Mouse (Mus musculus): Measurements from ENCODE around the gene Sfrp5.
A peak's percentile ranks its signal among the peaks of the same experiment; 100 is the strongest.

The Sfrp5 gene

DNA sequence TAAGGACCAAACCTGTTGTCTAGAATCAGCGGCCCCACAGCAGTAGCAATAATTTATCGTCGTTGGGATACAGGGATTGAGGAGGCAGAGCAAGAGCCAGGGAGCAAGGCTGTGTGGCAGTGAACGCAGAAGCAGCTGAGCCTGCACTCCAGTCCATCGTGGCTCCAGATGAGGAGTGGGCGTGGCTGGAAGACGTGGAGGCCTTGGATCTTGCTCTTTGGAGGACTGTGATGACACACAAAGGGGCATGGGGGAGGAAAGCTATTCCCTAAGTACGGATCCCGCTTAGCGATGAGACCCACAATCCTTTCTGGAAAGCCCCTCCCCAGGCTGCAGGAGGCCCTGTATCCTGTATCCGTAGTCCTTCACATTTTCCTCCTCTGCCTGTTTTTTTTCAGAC, 4.0 kb downstream of the Sfrp5 start:
- no peak for DNase-seq (ENCODE audit: low read depth, low spot score)

DNA sequence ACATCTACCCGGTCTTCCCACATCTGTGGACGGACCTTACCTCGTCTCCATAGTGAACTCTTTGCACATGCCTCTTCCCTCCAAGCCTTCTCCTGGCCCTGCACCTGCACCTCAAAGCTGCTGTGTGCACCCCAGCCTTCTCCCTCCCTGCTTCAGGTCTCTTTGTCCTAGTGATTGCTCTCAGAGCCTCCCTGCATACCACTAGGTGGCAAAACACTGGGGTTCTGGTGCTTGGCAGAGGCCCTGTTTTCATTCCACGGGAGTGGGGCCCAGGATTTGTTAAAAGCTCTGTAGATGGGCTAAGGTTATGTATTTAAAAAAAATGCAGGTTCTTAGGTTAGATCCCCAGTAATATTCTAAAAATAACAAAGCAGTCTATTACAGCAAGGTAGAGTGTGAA, 5.0 kb downstream of the Sfrp5 start:
- DNase-seq (ENCODE audit: low read depth, low spot score): no peak

DNA sequence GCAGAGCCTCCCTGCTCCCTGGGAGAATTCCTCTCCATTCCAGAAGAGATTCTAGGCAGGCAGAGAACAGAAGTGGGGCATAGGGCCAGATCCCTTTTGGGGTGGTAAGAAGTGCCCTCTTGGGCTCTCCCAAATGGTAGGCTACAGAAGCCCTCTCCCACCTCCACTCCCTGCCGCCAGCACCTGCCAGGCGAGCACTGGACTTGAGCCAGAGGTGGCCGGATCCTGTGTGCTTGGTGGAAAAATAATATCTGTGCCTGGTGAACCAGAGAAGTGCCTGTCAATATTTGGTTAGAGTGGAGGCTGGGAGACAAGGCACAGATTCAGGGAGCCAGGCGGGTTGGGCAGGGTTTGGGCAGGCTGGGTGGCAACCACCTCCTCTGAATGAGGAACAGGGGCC, 5.7 kb downstream of the Sfrp5 start:
- no peak for DNase-seq (ENCODE audit: low read depth, low spot score)

DNA sequence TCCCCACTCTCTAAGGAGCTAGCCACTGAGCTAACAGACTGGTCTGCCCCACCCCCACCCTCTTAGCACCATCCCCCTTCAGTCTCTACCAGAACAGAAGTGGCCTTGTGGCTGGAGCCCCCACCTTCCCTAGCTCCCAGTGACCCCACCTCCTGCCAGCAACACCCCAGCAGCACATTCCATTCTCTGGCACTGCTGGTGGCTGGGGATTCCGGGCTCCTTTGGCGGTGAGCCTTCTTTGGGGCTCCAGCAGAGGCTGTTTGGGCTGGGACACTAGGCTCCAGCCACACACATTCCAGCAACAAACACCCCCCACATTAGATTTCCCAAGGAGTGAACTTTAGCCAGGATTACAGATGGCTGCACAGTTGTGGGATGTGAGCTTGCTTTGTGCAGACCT, 8.7 kb downstream of the Sfrp5 start:
- no peak for DNase-seq (ENCODE audit: low read depth, low spot score)

DNA sequence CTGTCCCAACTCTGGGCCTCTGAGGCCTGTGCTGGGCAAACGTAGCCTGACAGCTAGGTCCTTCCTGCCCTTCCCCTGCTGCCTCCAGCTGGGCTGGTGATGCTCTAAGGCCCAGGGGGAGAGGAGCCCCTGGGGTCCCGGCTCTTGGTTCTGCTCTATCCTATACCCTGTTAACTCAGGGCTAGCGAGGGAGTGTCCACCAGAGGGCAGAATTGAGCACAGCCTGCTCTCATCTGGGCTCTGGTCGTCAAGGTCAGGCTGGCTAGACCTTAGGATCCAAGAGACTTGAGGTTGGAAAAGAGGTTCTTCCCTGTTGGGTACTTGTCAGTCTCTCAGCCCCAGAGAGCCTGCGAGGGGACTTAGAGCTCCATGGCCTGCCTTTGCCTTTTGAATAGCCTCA, 11.6 kb downstream of the Sfrp5 start:
- DNase-seq (ENCODE audit: low read depth, low spot score): peak; percentile 33

DNA sequence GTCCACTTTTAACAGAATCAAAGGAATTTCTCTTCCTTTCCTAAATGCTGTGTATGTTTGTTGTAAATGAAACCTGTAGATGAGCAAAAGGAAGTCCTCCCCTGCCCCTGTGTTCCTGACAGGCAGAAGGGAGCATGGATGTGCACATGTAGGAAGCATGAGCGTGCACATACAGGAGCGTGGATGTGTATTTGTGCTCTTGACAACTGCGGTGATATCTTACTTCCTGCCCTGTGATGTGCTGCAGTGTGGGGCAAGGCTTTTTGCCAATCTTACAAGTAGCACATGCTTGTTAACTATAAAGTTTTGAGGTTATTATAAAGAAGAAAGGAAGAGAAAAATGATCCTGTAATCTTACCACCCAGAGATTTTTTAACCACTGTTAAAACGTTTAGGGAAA, 12.3 kb downstream of the Sfrp5 start:
- DNase-seq (ENCODE audit: low read depth, low spot score): no peak

DNA sequence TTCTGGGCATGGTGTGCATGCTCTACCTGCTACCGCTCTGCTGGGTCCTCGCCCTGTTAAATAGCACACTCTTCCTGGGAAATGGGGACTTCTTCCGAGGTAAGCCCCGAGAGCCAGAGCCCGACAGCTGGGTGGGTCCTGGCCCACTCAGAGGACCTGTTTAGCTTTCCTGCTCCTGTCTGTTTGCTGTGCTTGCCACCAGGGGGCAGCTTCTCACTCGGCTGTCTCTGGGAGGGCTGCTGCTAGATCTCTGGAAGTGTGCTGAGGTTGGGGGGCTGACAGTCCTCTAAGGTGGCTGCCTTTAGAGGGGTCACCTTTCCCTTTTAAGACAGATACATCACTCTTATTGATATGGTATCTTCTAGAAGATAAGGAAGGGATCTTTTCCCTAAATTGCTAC, 19.4 kb downstream of the Sfrp5 start:
- DNase-seq (ENCODE audit: low read depth, low spot score): no peak

DNA sequence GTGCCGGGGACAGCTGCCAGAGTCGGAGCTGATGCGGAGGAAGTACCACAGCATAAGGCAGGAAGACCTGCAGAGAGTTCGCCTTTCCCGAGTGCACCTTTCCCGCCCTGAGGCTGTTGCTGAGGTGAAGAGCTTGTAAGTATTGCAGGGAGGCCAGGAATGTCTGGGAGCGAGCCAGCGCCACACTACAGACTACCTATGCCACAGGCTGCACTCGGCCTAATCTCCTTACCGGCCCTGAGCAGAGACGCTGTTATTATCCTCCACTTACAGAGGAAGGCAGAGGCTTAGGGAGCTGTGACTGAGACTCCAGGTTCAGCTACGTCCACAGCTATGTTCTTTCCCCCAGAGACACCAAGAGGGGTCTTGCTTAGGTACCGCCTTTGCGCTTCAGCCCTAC, 22.7 kb downstream of the Sfrp5 start:
- DNase-seq (ENCODE audit: low read depth, low spot score): no peak

DNA sequence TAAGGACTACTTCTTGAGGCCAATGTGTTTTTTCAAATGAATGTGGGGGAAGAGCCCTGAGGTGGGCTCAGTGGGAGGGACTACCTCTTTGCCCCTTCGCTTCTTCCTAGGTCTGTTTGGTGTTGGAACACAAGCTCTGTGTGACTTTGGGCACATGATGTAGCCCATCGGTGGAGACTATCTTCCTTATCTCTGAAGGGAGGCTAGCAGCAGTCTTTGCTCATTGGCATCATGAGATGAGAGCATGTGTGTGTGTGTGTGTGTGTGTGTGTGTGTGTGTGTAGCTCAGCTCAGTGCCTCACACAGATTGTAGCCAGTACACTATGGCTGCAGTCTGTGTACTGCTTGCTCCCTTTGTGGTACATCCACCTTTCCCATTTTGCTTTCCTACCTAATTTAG, 24.6 kb downstream of the Sfrp5 start:
- no peak for DNase-seq (ENCODE audit: low read depth, low spot score)

DNA sequence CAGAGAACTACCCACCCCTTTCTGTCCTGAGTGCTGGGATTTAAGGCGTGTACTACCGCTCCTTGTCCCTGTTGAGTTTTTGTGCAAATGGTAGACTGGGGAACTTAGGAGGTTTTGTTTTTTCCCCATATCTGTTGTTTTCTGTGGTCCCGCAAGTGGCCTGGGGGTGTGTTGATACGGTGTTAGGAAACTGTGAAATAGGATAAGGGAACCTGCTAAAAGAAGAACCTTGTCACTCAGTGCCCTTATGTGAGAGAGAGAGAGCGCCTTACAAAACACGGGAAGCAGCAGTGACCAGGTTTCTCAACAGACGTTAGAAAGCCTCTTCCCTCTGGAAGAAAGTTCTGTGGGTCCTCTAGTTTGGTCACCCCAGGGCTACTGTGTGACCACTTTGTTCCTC, 25.2 kb downstream of the Sfrp5 start:
- DNase-seq (ENCODE audit: low read depth, low spot score): no peak

DNA sequence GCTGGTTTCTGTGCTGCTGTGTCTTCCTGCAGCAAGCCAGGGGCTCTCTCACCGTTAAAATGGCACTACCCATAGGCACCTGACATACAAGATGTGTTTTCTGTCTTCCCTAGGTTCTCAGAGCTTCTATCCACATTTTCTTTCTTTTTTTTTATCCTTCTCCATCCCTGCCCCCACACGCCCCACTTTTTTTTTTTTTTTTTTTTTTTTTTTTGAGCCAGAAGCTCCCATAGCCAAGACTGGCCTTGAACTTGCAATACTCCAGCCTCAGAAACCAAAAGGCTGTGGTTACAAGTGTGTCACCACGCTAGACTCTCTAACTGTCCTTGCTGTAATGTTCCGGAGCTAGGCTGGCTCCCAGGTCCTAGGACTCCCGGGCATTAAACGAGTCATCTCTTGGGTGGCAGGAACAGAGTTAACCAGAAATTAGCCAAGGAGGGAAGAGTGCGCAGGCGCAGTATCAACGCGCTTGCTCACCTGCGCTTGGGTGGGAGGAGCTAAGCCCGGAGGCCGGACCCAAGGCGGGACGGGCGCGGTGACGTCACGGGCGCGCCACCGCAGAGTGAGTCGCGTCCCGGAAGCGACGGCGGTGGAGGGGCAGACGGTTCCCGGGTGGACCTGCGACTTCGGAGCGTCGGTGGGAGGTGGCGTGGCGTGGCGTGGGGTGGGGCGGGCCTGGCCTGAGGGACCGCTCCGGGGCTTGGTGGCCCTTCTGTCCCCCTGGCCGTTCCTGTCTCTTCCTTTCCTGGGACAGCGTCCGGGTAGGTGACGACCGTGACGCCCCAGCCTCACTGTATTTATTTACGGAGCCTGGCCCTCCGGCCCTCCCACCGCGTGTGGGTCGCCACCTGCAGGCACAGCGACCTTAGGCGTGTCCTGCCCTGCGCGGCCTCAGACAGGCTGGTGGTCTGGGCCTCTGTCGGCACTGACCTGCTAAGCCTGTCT, 31.8 kb downstream of the Sfrp5 start:
- DNase-seq (ENCODE audit: low read depth, low spot score): peak; percentile 82

DNA sequence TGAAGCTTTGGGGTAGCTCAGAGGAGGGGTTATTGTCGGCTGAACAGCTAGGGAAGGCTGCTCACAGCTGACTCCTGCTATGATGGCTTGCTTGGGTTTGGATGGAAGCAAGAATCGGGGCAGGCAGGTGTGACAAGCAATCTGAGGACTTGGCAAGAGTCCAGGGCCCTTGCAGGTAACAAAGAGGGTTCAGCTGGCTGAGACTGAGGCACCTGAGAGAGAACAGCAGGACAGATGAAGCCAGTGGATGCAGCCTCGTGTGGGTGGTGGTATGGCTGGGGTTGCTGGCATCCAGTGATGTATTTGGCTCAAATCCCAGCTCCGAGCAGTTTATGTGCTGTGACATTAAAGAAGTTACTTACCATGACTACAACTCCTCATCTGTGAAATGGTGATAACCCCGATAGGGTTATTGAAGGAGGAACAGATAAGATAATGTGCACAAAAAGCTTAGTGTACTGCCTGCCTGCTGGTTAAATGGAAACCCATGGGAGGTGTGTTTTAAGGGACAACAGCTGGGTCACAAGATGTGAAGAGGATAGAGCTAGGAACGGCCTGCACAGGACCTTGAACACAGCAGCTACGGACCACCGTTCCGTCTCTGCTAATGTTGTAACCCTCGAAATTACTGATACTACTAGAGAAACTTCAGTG, 32.6 kb downstream of the Sfrp5 start:
- no peak for DNase-seq (ENCODE audit: low read depth, low spot score)

DNA sequence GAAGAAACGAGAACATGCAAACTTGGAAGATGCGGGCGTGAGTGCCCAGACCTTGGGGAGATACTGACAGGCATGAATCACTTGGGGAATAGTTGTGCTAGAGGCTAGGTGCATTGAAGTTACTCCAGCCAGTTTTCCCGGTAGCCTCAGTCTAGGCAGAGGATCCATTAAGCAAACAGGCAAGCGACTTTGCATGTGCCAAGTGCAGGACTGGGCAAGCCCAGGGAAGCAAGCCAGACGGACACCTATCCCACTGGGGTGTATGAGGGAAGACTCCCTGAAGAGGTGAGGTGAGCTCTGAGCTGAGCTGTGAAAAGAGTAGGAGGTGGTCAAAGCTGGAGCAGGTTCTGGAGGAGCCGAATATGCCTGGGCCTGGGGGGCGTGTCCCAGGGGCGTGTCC, 34.6 kb downstream of the Sfrp5 start:
- no peak for DNase-seq (ENCODE audit: low read depth, low spot score)

DNA sequence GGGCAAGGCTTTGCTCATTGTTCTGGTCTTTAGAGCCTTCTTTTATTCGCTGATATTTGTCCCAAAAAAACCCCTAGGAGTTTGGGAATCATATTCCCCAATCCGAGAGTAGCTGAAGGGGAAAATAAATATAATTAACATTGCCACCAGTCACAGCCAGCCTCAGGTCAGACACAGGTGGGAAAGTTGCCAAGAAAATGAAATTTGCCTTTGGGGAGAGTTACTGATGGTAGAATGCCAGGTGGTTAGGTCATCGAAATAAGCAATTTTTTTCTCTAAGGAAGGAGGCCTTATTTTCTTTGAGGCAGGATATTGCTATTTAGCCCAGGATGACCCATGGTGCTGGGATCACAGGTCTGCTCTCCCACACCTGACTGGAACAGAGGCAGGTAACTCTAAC, 35.3 kb downstream of the Sfrp5 start:
- no peak for DNase-seq (ENCODE audit: low read depth, low spot score)

DNA sequence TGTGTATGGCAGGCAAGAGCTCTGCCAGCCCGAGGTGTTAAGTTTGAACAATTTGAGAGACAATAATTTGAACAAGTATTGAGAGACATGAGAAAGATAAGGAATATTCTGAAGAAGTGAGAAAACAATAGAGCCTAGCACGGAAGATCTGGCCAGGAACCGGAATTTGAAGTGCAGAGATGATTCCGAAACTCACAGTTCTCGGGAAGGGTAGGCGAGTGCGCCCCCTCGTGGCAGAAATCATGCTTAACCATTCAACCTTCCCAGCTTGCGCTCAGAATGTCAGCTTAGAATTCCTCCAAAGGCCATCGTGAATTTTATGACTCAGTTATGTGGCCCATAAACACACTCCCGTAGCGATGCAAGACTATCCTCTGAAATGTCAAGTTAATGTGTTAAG, 35.9 kb downstream of the Sfrp5 start:
- no peak for DNase-seq (ENCODE audit: low read depth, low spot score)

DNA sequence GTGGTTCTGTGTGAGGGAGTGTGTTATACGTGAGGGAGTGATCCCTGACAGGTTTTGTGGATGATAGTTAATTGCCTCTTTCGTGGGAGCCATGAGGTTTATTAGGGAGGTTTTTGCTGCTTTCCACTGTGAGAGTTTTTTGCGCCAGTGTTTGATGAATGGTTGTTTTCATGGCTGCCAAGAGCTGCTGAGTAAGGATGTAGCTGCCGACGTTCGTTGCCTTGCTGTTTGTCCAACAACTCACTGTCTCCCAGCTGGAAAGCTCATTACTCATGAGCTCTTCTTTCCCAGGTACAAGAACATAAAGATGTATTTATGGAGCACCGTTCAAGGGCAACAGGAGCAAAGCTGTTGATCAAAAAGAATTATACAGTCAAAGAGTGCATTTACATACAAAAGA, 37.9 kb downstream of the Sfrp5 start:
- DNase-seq (ENCODE audit: low read depth, low spot score): no peak

DNA sequence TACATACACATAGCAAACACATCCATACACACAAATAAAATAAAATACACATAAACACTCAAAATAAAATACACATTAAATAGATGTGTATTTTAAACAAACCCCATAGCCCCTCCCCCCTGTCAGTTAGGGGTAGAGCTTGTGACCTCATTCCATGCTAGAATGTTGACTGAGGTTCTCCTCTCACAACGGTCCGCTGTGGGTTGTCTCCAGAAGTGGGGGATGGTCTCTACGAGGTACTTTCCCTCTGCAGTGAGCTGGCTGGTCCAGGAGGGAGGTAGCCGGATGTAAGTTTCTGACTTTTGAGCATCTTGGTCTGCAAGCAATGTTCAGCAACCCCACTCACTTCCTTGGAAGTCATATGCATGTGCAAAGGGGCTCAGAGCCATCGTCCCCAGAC, 38.3 kb downstream of the Sfrp5 start, which contains the start of gene Zfyve27:
Zfyve27 (plus strand) TSS at position 188 of the 400 bp plus-strand sequence.
- no peak for DNase-seq (ENCODE audit: low read depth, low spot score)

DNA sequence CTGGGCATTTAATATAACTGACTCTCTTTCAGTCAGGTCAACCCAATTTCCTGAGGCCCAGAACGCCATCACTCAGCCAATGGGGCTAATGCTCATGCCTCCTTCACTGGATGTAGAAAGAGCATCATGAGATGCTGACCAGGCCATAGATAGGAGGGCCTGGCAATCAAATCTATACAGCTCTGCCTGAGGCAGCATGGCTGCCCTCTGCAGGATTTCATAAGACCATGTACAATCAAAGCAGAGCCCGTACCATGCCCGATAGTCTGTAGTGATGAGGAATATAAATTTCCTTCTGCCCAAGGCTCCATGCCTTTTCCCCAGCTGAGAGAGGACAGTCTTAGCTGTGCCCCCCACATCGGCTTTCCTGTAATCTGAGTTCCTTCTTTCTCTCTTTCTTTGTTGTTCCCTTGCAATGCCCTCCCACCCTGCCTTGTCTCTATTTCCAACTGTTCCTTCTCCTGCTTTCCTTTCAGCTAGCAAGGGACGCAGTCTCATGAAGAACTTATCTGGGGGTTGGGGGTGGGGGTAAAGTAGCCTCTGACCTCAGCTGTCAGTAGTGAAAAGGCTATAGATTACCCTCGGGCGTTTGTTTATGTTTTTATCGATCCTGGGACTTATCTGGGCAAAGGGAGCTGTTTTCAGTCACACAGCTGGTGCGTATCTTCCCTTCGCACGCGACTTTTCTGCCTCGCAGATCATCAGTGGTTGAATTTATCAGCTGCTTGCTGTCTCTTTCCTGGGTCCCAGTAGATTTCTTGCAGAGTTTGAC, 43.6 kb downstream of the Sfrp5 start:
- DNase-seq (ENCODE audit: low read depth, low spot score): no peak

DNA sequence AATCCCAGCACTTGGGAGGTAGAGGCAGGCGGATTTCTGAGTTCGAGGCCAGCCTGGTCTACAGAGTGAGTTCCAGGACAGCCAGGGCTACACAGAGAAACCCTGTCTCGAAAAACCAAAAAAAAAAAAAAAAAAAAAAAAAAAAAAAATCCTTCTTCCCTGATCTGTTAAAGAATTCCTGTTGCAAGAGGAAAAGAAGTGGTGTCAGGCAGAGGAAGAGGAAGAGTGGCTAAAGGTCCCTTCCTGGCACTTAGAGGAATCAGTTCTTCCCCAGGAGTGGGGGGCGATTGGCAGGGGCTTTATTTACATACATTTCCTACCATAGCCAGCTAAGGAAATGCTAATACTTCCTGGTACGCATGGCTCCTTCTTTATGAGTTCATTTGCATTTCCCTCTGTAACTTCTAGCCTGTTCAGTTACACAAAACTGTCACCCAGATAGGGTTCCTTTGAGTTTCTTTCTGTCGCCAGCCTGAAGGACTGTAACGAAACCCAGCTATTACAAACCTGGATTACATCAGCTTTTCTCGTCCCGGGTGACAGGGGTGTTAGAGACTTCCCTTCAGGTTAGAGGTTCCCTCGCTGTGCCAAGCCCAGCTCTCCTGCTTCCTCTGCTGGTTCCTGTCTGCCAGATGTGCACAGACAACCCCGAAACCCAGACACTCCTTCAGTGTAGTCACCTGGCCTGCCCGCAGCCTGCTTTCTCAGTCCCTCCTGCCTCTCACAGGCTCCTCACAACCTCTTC, 44.4 kb downstream of the Sfrp5 start:
- no peak for DNase-seq (ENCODE audit: low read depth, low spot score)

DNA sequence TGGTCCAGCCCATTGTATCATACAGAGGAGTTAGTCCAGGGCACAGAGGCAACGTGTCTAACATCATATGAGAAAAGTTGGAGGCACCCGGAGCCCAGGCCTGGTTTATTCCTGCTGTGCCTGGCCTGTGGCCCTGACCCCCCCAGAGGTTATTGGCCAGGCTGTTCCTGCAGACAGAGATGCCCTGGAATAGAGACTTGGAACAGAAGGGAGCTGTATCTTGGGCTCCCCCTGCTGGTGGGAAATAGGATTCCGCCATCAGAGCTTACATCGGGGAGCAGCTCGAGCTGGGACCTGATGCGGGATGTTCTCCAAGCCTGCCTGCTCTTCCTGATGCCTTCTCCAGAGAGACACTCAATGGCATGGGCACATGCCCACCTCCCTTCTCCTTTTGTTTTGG, 50.1 kb downstream of the Sfrp5 start:
- DNase-seq (ENCODE audit: low read depth, low spot score): no peak

DNA sequence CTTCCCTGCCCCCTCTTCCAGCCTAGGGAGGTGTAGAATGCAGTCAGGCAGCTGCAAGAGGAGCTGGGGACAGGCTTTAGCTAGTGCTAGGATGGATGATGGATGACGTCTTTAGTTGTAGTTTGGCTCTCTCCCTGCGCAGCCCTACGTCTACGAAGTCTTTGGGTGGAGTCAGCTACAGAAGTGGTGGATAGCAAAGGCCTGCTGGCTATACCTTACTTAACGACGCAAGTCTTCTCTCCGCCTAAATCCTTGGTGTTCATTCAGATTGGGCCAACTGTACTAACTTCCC, 53.5 kb downstream of the Sfrp5 start:
- no peak for DNase-seq (ENCODE audit: low read depth, low spot score)
